Mouse (Mus musculus): ENCODE data around the gene Olfr629.
"Not testable (repeated sequence)": the region's sequence is repeated elsewhere in the genome, so short reads cannot be mapped to it uniquely, and the experiment has no call there.

Gene Olfr629

GRCm38 (mm10) chr7:103744843-103745242 is at the start of gene Olfr629:
TSS of gene Olfr629 (minus strand) at chr7:103744943.
- DNase-seq, result no peak

- no peak for DNase-seq
These were observed 48.1 kb upstream of the Olfr629 start for GRCm38 (mm10) chr7:103792669-103793388.

- DNase-seq, result no peak
These were observed 47.0 kb upstream of the Olfr629 start, which contains the start of gene Olfr67 for GRCm38 (mm10) chr7:103791721-103792120. TSS of gene Olfr67 (minus strand) at chr7:103791821.

- DNase-seq, result no peak
These were observed 34.9 kb upstream of the Olfr629 start, which contains the start of gene Olfr68 for GRCm38 (mm10) chr7:103779598-103779997. TSS of gene Olfr68 (minus strand) at chr7:103779698.

- not testable (repeated sequence) for DNase-seq
These were observed 32.9 kb upstream of the Olfr629 start for GRCm38 (mm10) chr7:103777652-103778051.

- DNase-seq, result no peak
These were observed 26.8 kb upstream of the Olfr629 start, which contains the start of gene Olfr69 for GRCm38 (mm10) chr7:103771494-103771893. TSS of gene Olfr69 (minus strand) at chr7:103771594.

GRCm38 (mm10) chr7:103767687-103768086 is 22.9 kb upstream of the Olfr629 start:
- not testable (repeated sequence) for DNase-seq

- DNase-seq, result not testable (repeated sequence)
These were observed 17.5 kb upstream of the Olfr629 start for GRCm38 (mm10) chr7:103762212-103762611.

GRCm38 (mm10) chr7:103757233-103757632 is 12.5 kb upstream of the Olfr629 start, which contains the start of gene Olfr630:
TSS of gene Olfr630 (minus strand) at chr7:103757333.
- DNase-seq, result no peak

GRCm38 (mm10) chr7:103730074-103730473 is 14.7 kb downstream of the Olfr629 start, which contains the start of gene Olfr628:
TSS of gene Olfr628 (plus strand) at chr7:103730374.
- DNase-seq, result no peak

- not testable (repeated sequence) for DNase-seq
These were observed 28.3 kb downstream of the Olfr629 start for GRCm38 (mm10) chr7:103716398-103716797.

GRCm38 (mm10) chr7:103714371-103714770 is 30.4 kb downstream of the Olfr629 start, which contains the start of gene Olfr243:
TSS of gene Olfr243 (plus strand) at chr7:103714671.
- DNase-seq, result no peak

GRCm38 (mm10) chr7:103712024-103712423 is 32.7 kb downstream of the Olfr629 start:
- no peak for DNase-seq

GRCm38 (mm10) chr7:103699469-103699868 is 45.3 kb downstream of the Olfr629 start:
- no peak for DNase-seq

Measured in kidney, adult 18-20 months (tissue).